Mouse (Mus musculus): ENCODE results near the gene Kpna7. TPM values are rescaled to one million over a fixed set of nuclear protein-coding genes. Genes with fewer than 3 reads are reported as not detected.
A peak's percentile ranks its signal among the peaks of the same experiment; 100 is the strongest.

Gene Kpna7
- polyA plus RNA-seq, 1 experiment from 2014 or later = not detected

GRCm38 (mm10) chr5:144963817-144964261 is 120.0 kb downstream of the Kpna7 start:
- WGBS = 3% methylated on average over 13 of the region's 13 CpGs
- Histone ChIP-seq H3K36me3 (ENCODE audit: insufficient read depth) (no peaks in the 10 kb centered on the region), H3K27me3 (ENCODE audit: insufficient read depth, low read length) (no peaks in the 10 kb centered on the region), H3K27ac (ENCODE audit: low read depth) (peak overlapping the region; percentile 80), H3K9ac (peak overlapping the region; percentile 40; the same call in 1 of the 2 replicates), H3K4me2 (peak overlapping the region; percentile 81), H3K9me3 (ENCODE audit: low read depth, low read length) (no peaks in the 10 kb centered on the region), H3K4me3 (ENCODE audit: low read depth, low read length) (peak overlapping the region; percentile 81), H3K4me1 (ENCODE audit: insufficient read depth) (peaks cover 16% of the 10 kb centered on the region)
- DNase-seq = peak; percentile 85
- no peak for TF ChIP-seq CTCF (IDR thresholded peaks at IDR 0.05; ENCODE audit: low read depth)
- ATAC-seq (ENCODE audit: insufficient read depth) = peak; percentile 59

GRCm38 (mm10) chr5:144963401-144963800 is 120.4 kb downstream of the Kpna7 start:
- ATAC-seq (ENCODE audit: insufficient read depth) (no peak), DNase-seq (peak; percentile 49)
- Histone ChIP-seq H3K27ac (ENCODE audit: low read depth) (peak overlapping the region; percentile 80), H3K4me1 (ENCODE audit: insufficient read depth) (peaks cover 16% of the 10 kb centered on the region), H3K9ac (peak overlapping the region; percentile 40; the same call in 1 of the 2 replicates), H3K9me3 (ENCODE audit: low read depth, low read length) (no peaks in the 10 kb centered on the region), H3K27me3 (ENCODE audit: insufficient read depth, low read length) (no peaks in the 10 kb centered on the region), H3K36me3 (ENCODE audit: insufficient read depth) (no peaks in the 10 kb centered on the region), H3K4me3 (ENCODE audit: low read depth, low read length) (peak overlapping the region; percentile 27), H3K4me2 (peak overlapping the region; percentile 81)
- TF ChIP-seq CTCF (IDR thresholded peaks at IDR 0.05; ENCODE audit: low read depth) = no peak
- WGBS = 25% methylated on average over 3 of the region's 3 CpGs

GRCm38 (mm10) chr5:144958271-144958670 is 125.6 kb downstream of the Kpna7 start:
- Histone ChIP-seq H3K4me3 (ENCODE audit: low read depth, low read length) (no peak overlapping the region), H3K27me3 (ENCODE audit: insufficient read depth, low read length) (no peaks in the 10 kb centered on the region), H3K9ac (no peak overlapping the region), H3K4me1 (ENCODE audit: insufficient read depth) (peaks cover 7% of the 10 kb centered on the region), H3K9me3 (ENCODE audit: low read depth, low read length) (no peaks in the 10 kb centered on the region), H3K4me2 (no peak overlapping the region), H3K27ac (ENCODE audit: low read depth) (no peak overlapping the region), H3K36me3 (ENCODE audit: insufficient read depth) (no peaks in the 10 kb centered on the region)
- no peak for ATAC-seq (ENCODE audit: insufficient read depth)
- DNase-seq = no peak
- no peak for TF ChIP-seq CTCF (IDR thresholded peaks at IDR 0.05; ENCODE audit: low read depth)
- WGBS = 64% methylated on average over 9 of the region's 9 CpGs

- TF ChIP-seq CTCF (IDR thresholded peaks at IDR 0.05; ENCODE audit: low read depth) = no peak
These were observed 129.4 kb downstream of the Kpna7 start for GRCm38 (mm10) chr5:144954432-144954831.

DNA sequence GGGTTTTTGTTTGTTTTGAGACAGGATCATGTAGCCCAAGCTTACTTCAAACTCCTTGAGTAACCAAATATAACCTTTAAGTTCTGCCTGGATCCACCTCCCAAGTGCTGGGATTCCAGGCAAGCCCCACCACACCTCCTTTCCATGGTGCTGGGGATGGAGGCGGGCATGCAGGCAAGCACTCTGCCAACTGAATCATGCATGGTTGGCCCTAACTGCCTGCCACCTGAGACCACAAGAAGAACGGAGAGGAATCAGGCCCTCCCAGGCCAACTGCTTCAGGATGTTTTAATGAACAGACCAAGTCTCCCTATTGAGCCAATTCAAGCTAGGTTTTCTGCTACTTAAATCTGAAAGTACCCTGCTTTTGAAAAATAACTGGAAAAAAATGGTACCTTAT is 131.2 kb downstream of the Kpna7 start:
- TF ChIP-seq CTCF (IDR thresholded peaks at IDR 0.05; ENCODE audit: low read depth) = no peak
- H3K36me3 ChIP-seq (ENCODE audit: insufficient read depth) = no peaks in the 10 kb centered on the region
- peaks cover 13% of the 10 kb centered on the region for H3K4me1 ChIP-seq (ENCODE audit: insufficient read depth)
- no peaks in the 10 kb centered on the region for H3K9me3 ChIP-seq (ENCODE audit: low read depth, low read length)
- no peak overlapping the region for H3K27ac ChIP-seq (ENCODE audit: low read depth)
- 75% methylated on average over 2 of the region's 2 CpGs for WGBS
- ATAC-seq (ENCODE audit: insufficient read depth) = no peak
- H3K4me2 ChIP-seq = no peak overlapping the region
- no peak overlapping the region for H3K4me3 ChIP-seq (ENCODE audit: low read depth, low read length)
- no peak for DNase-seq
- no peak overlapping the region for H3K9ac ChIP-seq
- no peaks in the 10 kb centered on the region for H3K27me3 ChIP-seq (ENCODE audit: insufficient read depth, low read length)

More at GRCm38 (mm10) chr5:144954432-144954831, 129.4 kb downstream of the Kpna7 start:
- DNase-seq (no peak), ATAC-seq (ENCODE audit: insufficient read depth) (no peak)
- no peak overlapping the region for H3K4me2 ChIP-seq
- 0 out of 2 replicates have a peak, but pooled peaks cover 4% of the 10 kb centered on the region for H3K4me1 ChIP-seq (ENCODE audit: insufficient read depth)
- H3K9ac ChIP-seq = no peak overlapping the region
- no peaks in the 10 kb centered on the region for H3K36me3 ChIP-seq (ENCODE audit: insufficient read depth)
- no peak overlapping the region for H3K27ac ChIP-seq (ENCODE audit: low read depth)
- H3K27me3 ChIP-seq (ENCODE audit: insufficient read depth, low read length) = no peaks in the 10 kb centered on the region
- no peaks in the 10 kb centered on the region for H3K9me3 ChIP-seq (ENCODE audit: low read depth, low read length)
- 71% methylated on average over 7 of the region's 7 CpGs for WGBS
- H3K4me3 ChIP-seq (ENCODE audit: low read depth, low read length) = no peak overlapping the region

GRCm38 (mm10) chr5:144950428-144951051 is 133.3 kb downstream of the Kpna7 start:
- Histone ChIP-seq H3K4me1 (ENCODE audit: insufficient read depth) (peaks cover 13% of the 10 kb centered on the region), H3K9me3 (ENCODE audit: low read depth, low read length) (no peaks in the 10 kb centered on the region), H3K9ac (no peak overlapping the region), H3K36me3 (ENCODE audit: insufficient read depth) (no peaks in the 10 kb centered on the region), H3K4me2 (no peak overlapping the region), H3K27ac (ENCODE audit: low read depth) (no peak overlapping the region), H3K4me3 (ENCODE audit: low read depth, low read length) (no peak overlapping the region), H3K27me3 (ENCODE audit: insufficient read depth, low read length) (no peaks in the 10 kb centered on the region)
- TF ChIP-seq CTCF (IDR thresholded peaks at IDR 0.05; ENCODE audit: low read depth) = no peak
- WGBS = 85% methylated on average over 5 of the region's 5 CpGs
- DNase-seq = no peak
- no peak for ATAC-seq (ENCODE audit: insufficient read depth)

GRCm38 (mm10) chr5:144949856-144950255 is 134.0 kb downstream of the Kpna7 start:
- no peaks in the 10 kb centered on the region for H3K27me3 ChIP-seq (ENCODE audit: insufficient read depth, low read length)
- H3K27ac ChIP-seq (ENCODE audit: low read depth) = no peak overlapping the region
- no peaks in the 10 kb centered on the region for H3K9me3 ChIP-seq (ENCODE audit: low read depth, low read length)
- no peak for TF ChIP-seq CTCF (IDR thresholded peaks at IDR 0.05; ENCODE audit: low read depth)
- DNase-seq (no peak), ATAC-seq (ENCODE audit: insufficient read depth) (no peak)
- 69% methylated on average over 4 of the region's 4 CpGs for WGBS
- no peak overlapping the region for H3K4me2 ChIP-seq
- H3K4me1 ChIP-seq (ENCODE audit: insufficient read depth) = peaks cover 13% of the 10 kb centered on the region
- H3K9ac ChIP-seq = no peak overlapping the region
- H3K4me3 ChIP-seq (ENCODE audit: low read depth, low read length) = no peak overlapping the region
- H3K36me3 ChIP-seq (ENCODE audit: insufficient read depth) = no peaks in the 10 kb centered on the region
